Mouse (Mus musculus): ENCODE results near the gene A730015C16Rik. TPM values are rescaled to one million over a fixed set of nuclear protein-coding genes. Genes with fewer than 3 reads are reported as not detected.

Gene A730015C16Rik
- polyA plus RNA-seq, 1 experiment from 2014 or later = 1.9 TPM

DNA sequence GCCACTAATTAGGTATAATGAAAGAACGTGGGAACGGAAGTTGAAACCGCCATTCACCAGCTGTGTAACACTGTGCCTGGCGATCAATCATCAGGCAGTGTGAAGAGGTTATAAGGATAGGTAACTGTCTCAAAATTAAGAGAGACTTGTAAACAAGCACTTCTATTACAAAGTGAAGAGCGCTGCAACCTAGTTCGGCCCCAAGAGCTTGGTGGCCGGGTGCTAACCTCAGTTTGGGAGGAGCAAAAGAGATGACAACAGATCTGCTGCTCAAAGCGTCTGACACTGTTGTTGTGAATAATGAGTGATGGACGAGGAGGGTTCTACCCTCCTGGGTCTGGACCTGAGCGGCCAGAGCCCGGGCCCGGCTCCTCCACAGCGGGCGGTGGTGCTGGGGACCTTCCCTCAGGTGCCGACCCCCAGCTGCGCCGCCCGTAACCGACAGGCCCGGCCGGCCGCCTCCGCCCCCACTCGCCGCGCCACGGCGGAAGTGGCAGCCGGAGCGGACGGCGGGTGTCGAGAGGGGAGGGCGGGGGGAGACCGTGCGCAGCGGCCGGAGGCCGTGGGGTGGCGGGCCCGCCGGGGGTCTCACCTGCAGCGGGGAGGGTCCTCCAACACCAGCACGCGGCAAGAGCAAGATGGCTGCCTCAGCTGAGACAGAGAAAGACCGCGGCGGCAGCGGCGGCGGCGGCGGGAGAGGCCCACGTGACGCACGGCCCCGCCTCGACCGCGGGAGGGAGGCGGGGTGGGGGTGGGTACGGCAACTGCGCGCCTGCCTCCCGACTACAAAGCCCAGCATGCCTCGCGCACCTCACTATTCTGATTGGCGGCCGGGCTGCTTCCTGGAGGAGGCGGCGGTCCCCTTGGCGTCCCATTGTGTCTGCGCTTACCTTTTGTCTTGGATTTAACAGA is 15.2 kb downstream of the A730015C16Rik start, which contains the start of gene Btf3l4:
Gene Btf3l4, minus strand, starts transcription at position 699 of the 912 bp plus-strand sequence.
- H3K27ac ChIP-seq (ENCODE audit: low read length) = peak within 1 kb of the TSS; percentile 95
- H3K36me3 ChIP-seq (ENCODE audit: insufficient read depth, low read length) = no peaks in the 10 kb centered on the region
- TF ChIP-seq EP300 (IDR thresholded peaks at IDR 0.05) = no peak
- no peak for TF ChIP-seq CTCF (IDR thresholded peaks at IDR 0.05)
- H3K4me3 ChIP-seq (ENCODE audit: low read depth, low read length) = peak within 1 kb of the TSS; percentile 100
- peak; percentile 96 for ATAC-seq
- H3K4me1 ChIP-seq (ENCODE audit: insufficient read depth, low read depth, low read length) = peaks cover 13% of the 10 kb centered on the region; the same call in 1 of the 2 replicates
- H3K9ac ChIP-seq (replicated peaks; ENCODE audit: low read depth) = peak within 1 kb of the TSS; percentile 97
- H3K9me3 ChIP-seq (ENCODE audit: low read length) = no peaks in the 10 kb centered on the region
- H3K27me3 ChIP-seq (replicated peaks; ENCODE audit: insufficient read depth, low read length) = no peaks in the 10 kb centered on the region
- peak within 1 kb of the TSS; percentile 78 for H3K4me2 ChIP-seq (replicated peaks; ENCODE audit: low read depth, low read length)
- peak; percentile 97 for DNase-seq (ENCODE audit: low spot score)
- under 1% methylated on average over 55 of the region's 73 CpGs for WGBS

- H3K27ac ChIP-seq (ENCODE audit: low read length) = no peak overlapping the region
- no peak overlapping the region for H3K4me3 ChIP-seq (ENCODE audit: low read depth, low read length)
- no peaks in the 10 kb centered on the region for H3K27me3 ChIP-seq (replicated peaks; ENCODE audit: insufficient read depth, low read length)
- H3K36me3 ChIP-seq (ENCODE audit: insufficient read depth, low read length) = no peaks in the 10 kb centered on the region
- WGBS = 71% methylated on average over 1 of the region's 1 CpGs
- ATAC-seq = no peak
- H3K9me3 ChIP-seq (ENCODE audit: low read length) = no peaks in the 10 kb centered on the region
- H3K4me2 ChIP-seq (replicated peaks; ENCODE audit: low read depth, low read length) = no peak overlapping the region
- no peak for TF ChIP-seq EP300 (IDR thresholded peaks at IDR 0.05)
- no peak for TF ChIP-seq CTCF (IDR thresholded peaks at IDR 0.05)
- H3K4me1 ChIP-seq (ENCODE audit: insufficient read depth, low read depth, low read length) = peaks cover 12% of the 10 kb centered on the region; the same call in 1 of the 2 replicates
- peak; percentile 71 for DNase-seq (ENCODE audit: low spot score)
- no peak overlapping the region for H3K9ac ChIP-seq (replicated peaks; ENCODE audit: low read depth)
These were observed 17.7 kb downstream of the A730015C16Rik start for GRCm38 (mm10) chr4:108830698-108831097.

DNA sequence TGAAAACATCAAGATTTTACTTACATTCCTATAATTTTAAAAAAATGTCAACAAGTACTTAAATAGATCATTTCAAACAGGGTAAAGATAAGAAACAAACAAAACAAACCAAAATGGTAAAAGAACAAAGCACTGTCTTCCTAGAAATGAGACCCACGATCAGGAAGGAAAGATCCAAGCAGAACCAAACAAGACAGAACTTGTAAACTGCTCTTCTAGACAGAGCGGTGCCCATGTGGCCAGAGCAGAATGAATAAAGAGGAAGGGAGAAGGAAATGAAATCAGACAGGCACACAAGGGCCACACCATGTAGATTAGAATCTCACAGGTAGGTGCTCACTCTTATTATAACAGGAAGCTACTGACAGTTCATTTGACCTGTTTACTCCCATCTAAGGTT is 21.8 kb downstream of the A730015C16Rik start:
- peaks cover 1% of the 10 kb centered on the region; the same call in 1 of the 2 replicates for H3K4me1 ChIP-seq (ENCODE audit: insufficient read depth, low read depth, low read length)
- TF ChIP-seq EP300 (IDR thresholded peaks at IDR 0.05) = no peak
- no peak for TF ChIP-seq CTCF (IDR thresholded peaks at IDR 0.05)
- H3K9ac ChIP-seq (replicated peaks; ENCODE audit: low read depth) = no peak overlapping the region
- no peak overlapping the region for H3K27ac ChIP-seq (ENCODE audit: low read length)
- ATAC-seq (no peak), DNase-seq (ENCODE audit: low spot score) (no peak)
- WGBS = 66% methylated on average over 2 of the region's 2 CpGs
- H3K9me3 ChIP-seq (ENCODE audit: low read length) = no peaks in the 10 kb centered on the region
- no peak overlapping the region for H3K4me3 ChIP-seq (ENCODE audit: low read depth, low read length)
- H3K27me3 ChIP-seq (replicated peaks; ENCODE audit: insufficient read depth, low read length) = no peaks in the 10 kb centered on the region
- no peaks in the 10 kb centered on the region; the same call in 1 of the 2 replicates for H3K36me3 ChIP-seq (ENCODE audit: insufficient read depth, low read length)
- H3K4me2 ChIP-seq (replicated peaks; ENCODE audit: low read depth, low read length) = no peak overlapping the region

DNA sequence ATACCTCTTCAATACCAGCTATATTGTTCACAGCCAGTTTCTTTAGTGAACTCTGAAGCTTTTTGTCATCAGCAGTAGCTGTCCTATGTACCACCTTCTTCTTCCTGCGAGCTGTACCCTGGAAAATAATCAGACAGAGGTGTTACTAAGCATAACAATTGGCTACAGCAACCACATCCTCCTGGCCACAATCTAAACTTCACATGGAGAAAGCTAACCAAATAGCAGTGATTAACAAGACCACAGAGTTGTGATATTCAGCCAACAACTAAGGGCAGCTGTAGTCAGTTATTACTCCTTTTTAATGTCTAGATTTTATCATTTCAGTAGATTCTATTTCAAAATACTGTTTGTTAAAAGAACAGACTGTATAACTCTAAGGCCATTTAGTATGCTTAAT is 22.3 kb downstream of the A730015C16Rik start:
- Histone ChIP-seq H3K4me3 (ENCODE audit: low read depth, low read length) (no peak overlapping the region), H3K27ac (ENCODE audit: low read length) (peak overlapping the region; percentile 59), H3K36me3 (ENCODE audit: insufficient read depth, low read length) (no peaks in the 10 kb centered on the region; the same call in 1 of the 2 replicates), H3K9ac (replicated peaks; ENCODE audit: low read depth) (no peak overlapping the region), H3K4me2 (replicated peaks; ENCODE audit: low read depth, low read length) (no peak overlapping the region), H3K4me1 (ENCODE audit: insufficient read depth, low read depth, low read length) (no peaks in the 10 kb centered on the region), H3K27me3 (replicated peaks; ENCODE audit: insufficient read depth, low read length) (no peaks in the 10 kb centered on the region), H3K9me3 (ENCODE audit: low read length) (no peaks in the 10 kb centered on the region)
- WGBS = 54% methylated on average over 1 of the region's 1 CpGs
- no peak for TF ChIP-seq EP300 (IDR thresholded peaks at IDR 0.05)
- DNase-seq (ENCODE audit: low spot score) (no peak), ATAC-seq (no peak)

- peak; percentile 89 for ATAC-seq
- TF ChIP-seq CTCF (IDR thresholded peaks at IDR 0.05) = no peak
- TF ChIP-seq EP300 (IDR thresholded peaks at IDR 0.05) = peak; percentile 50; the same call in 1 of the 2 replicates
- H3K27me3 ChIP-seq (replicated peaks; ENCODE audit: insufficient read depth, low read length) = no peaks in the 10 kb centered on the region
- 70% methylated on average over 3 of the region's 3 CpGs for WGBS
- H3K4me2 ChIP-seq (replicated peaks; ENCODE audit: low read depth, low read length) = no peak overlapping the region
- no peak overlapping the region for H3K9ac ChIP-seq (replicated peaks; ENCODE audit: low read depth)
- DNase-seq (ENCODE audit: low spot score) = peak; percentile 83
- H3K36me3 ChIP-seq (ENCODE audit: insufficient read depth, low read length) = no peaks in the 10 kb centered on the region; the same call in 1 of the 2 replicates
- H3K27ac ChIP-seq (ENCODE audit: low read length) = 0 out of 2 replicates have a peak overlapping the region, but pooled peaks have one; percentile 59
- no peaks in the 10 kb centered on the region for H3K4me1 ChIP-seq (ENCODE audit: insufficient read depth, low read depth, low read length)
- no peak overlapping the region for H3K4me3 ChIP-seq (ENCODE audit: low read depth, low read length)
- no peaks in the 10 kb centered on the region for H3K9me3 ChIP-seq (ENCODE audit: low read length)
These were observed 22.7 kb downstream of the A730015C16Rik start for GRCm38 (mm10) chr4:108825677-108826076.

DNA sequence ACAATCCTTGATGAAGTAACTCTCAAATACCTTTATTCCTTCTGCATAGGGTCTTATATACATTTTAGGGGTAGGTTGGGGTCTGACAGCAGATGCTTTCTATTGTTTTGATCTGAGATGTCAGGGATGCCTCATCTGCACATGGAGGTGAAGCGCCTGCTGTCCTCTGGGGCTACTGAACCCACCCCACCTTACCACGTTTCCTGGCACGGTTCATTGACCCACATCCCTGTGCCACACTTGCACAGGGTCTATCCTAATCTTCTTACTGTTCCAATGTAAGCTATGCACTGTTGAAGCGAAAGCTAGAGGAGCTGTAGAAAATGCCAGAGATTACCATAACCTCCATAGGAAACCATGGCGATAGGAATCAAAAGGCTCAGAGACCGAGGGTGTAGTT is 36.9 kb downstream of the A730015C16Rik start:
- H3K9me3 ChIP-seq (ENCODE audit: low read length) = no peaks in the 10 kb centered on the region
- no peak for DNase-seq (ENCODE audit: low spot score)
- no peak overlapping the region for H3K27ac ChIP-seq (ENCODE audit: low read length)
- ATAC-seq = no peak
- no peak overlapping the region for H3K9ac ChIP-seq (replicated peaks; ENCODE audit: low read depth)
- WGBS = 71% methylated on average over 6 of the region's 6 CpGs
- H3K4me1 ChIP-seq (ENCODE audit: insufficient read depth, low read depth, low read length) = no peaks in the 10 kb centered on the region
- H3K36me3 ChIP-seq (ENCODE audit: insufficient read depth, low read length) = no peaks in the 10 kb centered on the region
- no peak overlapping the region for H3K4me2 ChIP-seq (replicated peaks; ENCODE audit: low read depth, low read length)
- H3K4me3 ChIP-seq (ENCODE audit: low read depth, low read length) = no peak overlapping the region
- no peaks in the 10 kb centered on the region for H3K27me3 ChIP-seq (replicated peaks; ENCODE audit: insufficient read depth, low read length)
- TF ChIP-seq CTCF (IDR thresholded peaks at IDR 0.05) (no peak), EP300 (IDR thresholded peaks at IDR 0.05) (no peak)

Measured in lung, postnatal 0 days (tissue).